Mouse (Mus musculus): Measurements from ENCODE around the gene Dnah1.

Dnah1 gene

GRCm38 (mm10) chr14:31327196-31327595, 3.5 kb upstream of the Dnah1 start:
- H3K36me3 ChIP-seq (ENCODE audit: control insufficient read depth, insufficient read depth, low read length, poor library complexity, severe bottlenecking): no peaks in the 10 kb centered on the region
- DNase-seq (ENCODE audit: low read depth, low spot score): peak; percentile 29
- H3K27me3 ChIP-seq (ENCODE audit: control insufficient read depth, insufficient read depth, low read length, poor library complexity, severe bottlenecking): no peaks in the 10 kb centered on the region

DNA sequence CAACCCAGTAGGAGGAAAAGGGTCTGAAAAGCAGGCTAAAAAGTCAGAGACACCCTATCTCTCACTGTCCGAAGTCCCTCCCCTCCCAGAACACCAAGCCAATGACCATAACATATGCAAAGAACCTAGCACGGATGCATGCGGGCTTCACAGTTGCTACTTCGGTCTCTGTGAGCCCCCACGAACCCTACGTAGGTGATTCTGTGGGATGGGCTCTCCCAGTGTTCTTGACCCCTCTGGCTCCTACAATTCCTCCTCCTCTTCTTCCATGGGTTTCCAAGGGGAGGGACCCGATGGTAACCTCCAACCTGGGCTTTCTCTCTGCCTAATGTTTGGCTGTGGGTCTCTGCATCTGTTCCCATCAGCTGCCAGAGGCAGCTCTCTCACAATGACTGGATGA, 3.1 kb upstream of the Dnah1 start:
- H3K36me3 ChIP-seq (ENCODE audit: control insufficient read depth, insufficient read depth, low read length, poor library complexity, severe bottlenecking): no peaks in the 10 kb centered on the region
- H3K27me3 ChIP-seq (ENCODE audit: control insufficient read depth, insufficient read depth, low read length, poor library complexity, severe bottlenecking): no peaks in the 10 kb centered on the region

GRCm38 (mm10) chr14:31325551-31325950, 1.9 kb upstream of the Dnah1 start:
- DNase-seq (ENCODE audit: low read depth, low spot score): peak; percentile 63
- H3K27me3 ChIP-seq (ENCODE audit: control insufficient read depth, insufficient read depth, low read length, poor library complexity, severe bottlenecking): no peaks in the 10 kb centered on the region
- H3K36me3 ChIP-seq (ENCODE audit: control insufficient read depth, insufficient read depth, low read length, poor library complexity, severe bottlenecking): no peaks in the 10 kb centered on the region

More for the DNA sequence above, 3.1 kb upstream of the Dnah1 start:
- DNase-seq (ENCODE audit: low read depth, low spot score): no peak

- Histone ChIP-seq H3K27me3 (ENCODE audit: control insufficient read depth, insufficient read depth, low read length, poor library complexity, severe bottlenecking) (no peaks in the 10 kb centered on the region), H3K36me3 (ENCODE audit: control insufficient read depth, insufficient read depth, low read length, poor library complexity, severe bottlenecking) (no peaks in the 10 kb centered on the region)
- DNase-seq (ENCODE audit: low read depth, low spot score): peak; percentile 33
Observed at GRCm38 (mm10) chr14:31324851-31325250, 1.2 kb upstream of the Dnah1 start.

- DNase-seq (ENCODE audit: low read depth, low spot score): peak; percentile 36
- Histone ChIP-seq H3K36me3 (ENCODE audit: control insufficient read depth, insufficient read depth, low read length, poor library complexity, severe bottlenecking) (no peaks in the 10 kb centered on the region), H3K27me3 (ENCODE audit: control insufficient read depth, insufficient read depth, low read length, poor library complexity, severe bottlenecking) (no peaks in the 10 kb centered on the region)
Observed at GRCm38 (mm10) chr14:31323189-31323588, 507 bp downstream of the Dnah1 start.

- Histone ChIP-seq H3K27me3 (ENCODE audit: control insufficient read depth, insufficient read depth, low read length, poor library complexity, severe bottlenecking) (no peaks in the 10 kb centered on the region), H3K36me3 (ENCODE audit: control insufficient read depth, insufficient read depth, low read length, poor library complexity, severe bottlenecking) (no peaks in the 10 kb centered on the region)
- DNase-seq (ENCODE audit: low read depth, low spot score): no peak
Observed at GRCm38 (mm10) chr14:31322191-31322590, 1.5 kb downstream of the Dnah1 start.

DNA sequence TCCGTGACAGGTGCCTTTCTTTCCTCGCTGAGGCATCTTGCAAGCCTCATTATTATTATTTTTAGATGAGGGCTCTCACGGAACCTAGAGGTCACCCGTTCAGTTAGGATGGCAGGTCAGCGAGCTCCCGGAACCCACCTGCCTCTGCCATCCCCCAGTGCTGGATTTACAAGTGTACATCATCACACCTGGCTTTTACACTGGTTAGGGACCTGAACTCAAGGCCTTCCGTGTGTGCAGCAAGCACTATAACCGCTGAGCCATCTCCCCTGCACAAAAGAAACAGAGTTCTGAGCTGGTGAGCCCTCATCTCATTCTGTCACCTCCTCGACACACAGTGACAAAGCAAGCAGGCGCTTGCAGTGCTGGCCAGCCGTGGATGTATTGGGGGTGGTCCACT, 2.5 kb downstream of the Dnah1 start:
- no peak for DNase-seq (ENCODE audit: low read depth, low spot score)
- H3K27me3 ChIP-seq (ENCODE audit: control insufficient read depth, insufficient read depth, low read length, poor library complexity, severe bottlenecking): no peaks in the 10 kb centered on the region

GRCm38 (mm10) chr14:31319546-31319945, 4.2 kb downstream of the Dnah1 start:
- no peaks in the 10 kb centered on the region for H3K36me3 ChIP-seq (ENCODE audit: control insufficient read depth, insufficient read depth, low read length, poor library complexity, severe bottlenecking)

More for the DNA sequence above, 2.5 kb downstream of the Dnah1 start:
- H3K36me3 ChIP-seq (ENCODE audit: control insufficient read depth, insufficient read depth, low read length, poor library complexity, severe bottlenecking): no peaks in the 10 kb centered on the region

DNA sequence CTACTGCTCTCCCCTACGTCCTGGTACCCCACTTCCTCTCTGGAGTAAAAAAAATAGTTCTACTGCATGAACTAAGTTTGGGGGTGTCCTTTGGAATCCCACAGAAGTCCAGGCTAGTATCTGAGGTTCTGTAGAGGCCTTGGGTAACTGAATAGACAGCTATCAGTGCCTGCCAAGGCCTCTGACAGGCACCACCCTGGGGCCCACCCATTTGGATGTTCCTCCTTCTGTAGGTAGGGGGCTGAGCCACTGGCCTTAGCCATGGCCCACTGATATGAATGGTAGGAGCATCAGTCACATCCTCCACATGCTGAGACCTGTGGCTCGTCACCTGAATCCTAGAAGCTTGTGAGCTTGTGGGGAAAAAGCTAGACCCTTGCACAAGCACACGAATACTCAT, 5.9 kb downstream of the Dnah1 start:
- Histone ChIP-seq H3K27me3 (ENCODE audit: control insufficient read depth, insufficient read depth, low read length, poor library complexity, severe bottlenecking) (no peaks in the 10 kb centered on the region), H3K36me3 (ENCODE audit: control insufficient read depth, insufficient read depth, low read length, poor library complexity, severe bottlenecking) (no peaks in the 10 kb centered on the region)
- no peak for DNase-seq (ENCODE audit: low read depth, low spot score)

More at GRCm38 (mm10) chr14:31319546-31319945, 4.2 kb downstream of the Dnah1 start:
- no peaks in the 10 kb centered on the region for H3K27me3 ChIP-seq (ENCODE audit: control insufficient read depth, insufficient read depth, low read length, poor library complexity, severe bottlenecking)
- DNase-seq (ENCODE audit: low read depth, low spot score): no peak

GRCm38 (mm10) chr14:31316613-31317012, 7.1 kb downstream of the Dnah1 start:
- Histone ChIP-seq H3K36me3 (ENCODE audit: control insufficient read depth, insufficient read depth, low read length, poor library complexity, severe bottlenecking) (no peaks in the 10 kb centered on the region), H3K27me3 (ENCODE audit: control insufficient read depth, insufficient read depth, low read length, poor library complexity, severe bottlenecking) (no peaks in the 10 kb centered on the region)
- DNase-seq (ENCODE audit: low read depth, low spot score): no peak

- Histone ChIP-seq H3K27me3 (ENCODE audit: control insufficient read depth, insufficient read depth, low read length, poor library complexity, severe bottlenecking) (no peaks in the 10 kb centered on the region), H3K36me3 (ENCODE audit: control insufficient read depth, insufficient read depth, low read length, poor library complexity, severe bottlenecking) (no peaks in the 10 kb centered on the region)
- peak; percentile 58 for DNase-seq (ENCODE audit: low read depth, low spot score)
Observed at GRCm38 (mm10) chr14:31313192-31313591, 10.5 kb downstream of the Dnah1 start.

DNA sequence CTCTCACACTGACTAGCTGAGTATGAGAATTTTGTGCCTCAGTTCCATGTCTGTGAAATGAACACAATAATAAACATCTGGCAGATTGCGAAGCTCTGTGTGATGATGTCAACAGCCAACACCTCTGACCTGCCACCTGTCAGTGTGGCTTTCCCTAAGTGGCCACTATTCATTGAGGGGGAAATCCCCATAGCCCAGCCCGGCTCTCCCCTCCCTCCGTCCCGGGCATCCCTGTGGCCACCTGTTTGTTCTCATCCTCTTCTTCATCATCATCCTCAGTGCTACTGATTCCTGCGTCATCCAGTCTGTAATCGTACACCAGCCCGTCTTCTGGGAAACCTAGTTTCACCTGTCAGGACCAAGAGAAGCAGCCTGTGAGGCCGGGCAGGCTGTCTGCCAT, 38.0 kb downstream of the Dnah1 start:
- Histone ChIP-seq H3K27me3 (ENCODE audit: control insufficient read depth, insufficient read depth, low read length, poor library complexity, severe bottlenecking) (no peaks in the 10 kb centered on the region), H3K36me3 (ENCODE audit: control insufficient read depth, insufficient read depth, low read length, poor library complexity, severe bottlenecking) (no peaks in the 10 kb centered on the region)
- DNase-seq (ENCODE audit: low read depth, low spot score): no peak

- no peaks in the 10 kb centered on the region for H3K27me3 ChIP-seq (ENCODE audit: control insufficient read depth, insufficient read depth, low read length, poor library complexity, severe bottlenecking)
- H3K36me3 ChIP-seq (ENCODE audit: control insufficient read depth, insufficient read depth, low read length, poor library complexity, severe bottlenecking): no peaks in the 10 kb centered on the region
- DNase-seq (ENCODE audit: low read depth, low spot score): peak; percentile 89
Observed at GRCm38 (mm10) chr14:31272164-31272563, 51.5 kb downstream of the Dnah1 start.

- Histone ChIP-seq H3K36me3 (ENCODE audit: control insufficient read depth, insufficient read depth, low read length, poor library complexity, severe bottlenecking) (no peaks in the 10 kb centered on the region), H3K27me3 (ENCODE audit: control insufficient read depth, insufficient read depth, low read length, poor library complexity, severe bottlenecking) (no peaks in the 10 kb centered on the region)
- DNase-seq (ENCODE audit: low read depth, low spot score): no peak
Observed at GRCm38 (mm10) chr14:31271121-31271520, 52.6 kb downstream of the Dnah1 start.

GRCm38 (mm10) chr14:31269456-31270100, 54.1 kb downstream of the Dnah1 start:
- H3K27me3 ChIP-seq (ENCODE audit: control insufficient read depth, insufficient read depth, low read length, poor library complexity, severe bottlenecking): no peaks in the 10 kb centered on the region
- no peak for DNase-seq (ENCODE audit: low read depth, low spot score)
- H3K36me3 ChIP-seq (ENCODE audit: control insufficient read depth, insufficient read depth, low read length, poor library complexity, severe bottlenecking): no peaks in the 10 kb centered on the region

Data from splenic B cell, adult 2 months (primary cell).